Mouse (Mus musculus): ENCODE data around the gene Vwa8. TPM values are rescaled to one million over a fixed set of nuclear protein-coding genes. Genes with fewer than 3 reads are reported as not detected.

Vwa8 gene
- polyA plus RNA-seq, 1 experiment from 2014 or later = 7.2 TPM

GRCm38 (mm10) chr14:79119354-79119753, 270.5 kb downstream of the Vwa8 start:
- Histone ChIP-seq H3K9me3 (replicated peaks) (no peaks in the 10 kb centered on the region), H3K27me3 (ENCODE audit: low read depth, poor library complexity, severe bottlenecking) (no peaks in the 10 kb centered on the region)

GRCm38 (mm10) chr14:79120681-79121080, 271.8 kb downstream of the Vwa8 start:
- Histone ChIP-seq H3K27ac (replicated peaks) (no peak overlapping the region), H3K36me3 (no peaks in the 10 kb centered on the region), H3K4me3 (no peak overlapping the region), H3K4me1 (peaks cover 2% of the 10 kb centered on the region; the same call in 1 of the 2 replicates), H3K27me3 (ENCODE audit: low read depth, poor library complexity, severe bottlenecking) (no peaks in the 10 kb centered on the region), H3K9me3 (replicated peaks) (no peaks in the 10 kb centered on the region)
- DNase-seq (ENCODE audit: low spot score) = no peak
- WGBS = 92% methylated on average over 11 of the region's 11 CpGs

More at GRCm38 (mm10) chr14:79119354-79119753, 270.5 kb downstream of the Vwa8 start:
- Histone ChIP-seq H3K4me1 (no peaks in the 10 kb centered on the region), H3K36me3 (no peaks in the 10 kb centered on the region), H3K4me3 (no peak overlapping the region), H3K27ac (replicated peaks) (no peak overlapping the region)
- no peak for DNase-seq (ENCODE audit: low spot score)
- WGBS = 92% methylated on average over 9 of the region's 9 CpGs

DNA sequence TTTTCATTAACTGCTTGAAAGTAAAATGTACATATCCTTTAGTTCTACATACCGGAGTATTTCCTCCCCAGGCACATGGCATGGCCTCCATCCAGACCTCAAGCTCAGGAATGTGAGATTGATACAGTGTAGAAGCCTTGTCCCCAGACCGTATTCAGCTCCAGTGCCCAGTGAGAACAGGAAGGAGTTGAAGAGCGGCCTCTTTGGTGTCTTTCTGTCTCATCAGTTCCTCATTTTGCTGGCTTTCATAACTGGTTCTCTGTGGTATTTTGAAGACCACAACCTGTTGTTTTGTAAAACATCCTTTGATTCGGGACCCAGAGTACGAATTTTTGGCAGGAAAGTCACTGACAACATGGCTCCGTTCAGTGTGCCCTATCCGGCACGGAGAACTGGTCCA, 274.6 kb downstream of the Vwa8 start:
- DNase-seq (ENCODE audit: low spot score) = no peak
- peaks cover 2% of the 10 kb centered on the region; the same call in 1 of the 2 replicates for H3K4me1 ChIP-seq
- 91% methylated on average over 8 of the region's 8 CpGs for WGBS
- no peaks in the 10 kb centered on the region for H3K9me3 ChIP-seq (replicated peaks)
- H3K27ac ChIP-seq (replicated peaks) = no peak overlapping the region
- no peak overlapping the region for H3K4me3 ChIP-seq
- H3K36me3 ChIP-seq = no peaks in the 10 kb centered on the region
- no peaks in the 10 kb centered on the region for H3K27me3 ChIP-seq (ENCODE audit: low read depth, poor library complexity, severe bottlenecking)

GRCm38 (mm10) chr14:79124643-79125042, 275.8 kb downstream of the Vwa8 start:
- whole genome bisulfite sequencing = 55% methylated on average over 5 of the region's 5 CpGs
- peak; percentile 26 for DNase-seq (ENCODE audit: low spot score)

DNA sequence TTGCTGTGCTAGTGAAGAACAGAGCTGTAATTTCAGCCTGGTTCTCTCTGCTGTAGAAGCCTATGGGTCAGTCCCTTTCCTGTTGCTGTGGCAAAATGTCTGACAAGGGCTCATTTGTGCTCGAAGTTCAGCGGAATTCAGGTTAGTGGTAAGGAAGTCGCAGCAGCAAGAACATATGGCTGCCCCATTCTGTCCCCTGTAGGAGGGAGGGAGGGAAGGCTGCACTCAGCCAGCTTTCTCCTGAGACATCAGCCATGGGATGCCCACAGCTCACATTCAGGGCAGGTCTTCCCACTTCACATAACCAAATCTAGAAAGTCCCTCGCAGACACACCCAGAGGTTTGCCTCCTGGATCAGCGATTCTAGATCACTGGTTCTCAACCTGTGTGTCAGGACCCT, 277.3 kb downstream of the Vwa8 start:
- Histone ChIP-seq H3K4me3 (no peak overlapping the region), H3K4me1 (peaks cover 2% of the 10 kb centered on the region; the same call in 1 of the 2 replicates), H3K36me3 (no peaks in the 10 kb centered on the region), H3K27me3 (ENCODE audit: low read depth, poor library complexity, severe bottlenecking) (no peaks in the 10 kb centered on the region), H3K27ac (replicated peaks) (no peak overlapping the region), H3K9me3 (replicated peaks) (no peaks in the 10 kb centered on the region)
- DNase-seq (ENCODE audit: low spot score) = no peak
- WGBS = 93% methylated on average over 5 of the region's 5 CpGs

More at GRCm38 (mm10) chr14:79124643-79125042, 275.8 kb downstream of the Vwa8 start:
- Histone ChIP-seq H3K4me1 (peaks cover 2% of the 10 kb centered on the region; the same call in 1 of the 2 replicates), H3K4me3 (no peak overlapping the region), H3K9me3 (replicated peaks) (no peaks in the 10 kb centered on the region), H3K27ac (replicated peaks) (no peak overlapping the region), H3K36me3 (no peaks in the 10 kb centered on the region), H3K27me3 (ENCODE audit: low read depth, poor library complexity, severe bottlenecking) (no peaks in the 10 kb centered on the region)

DNA sequence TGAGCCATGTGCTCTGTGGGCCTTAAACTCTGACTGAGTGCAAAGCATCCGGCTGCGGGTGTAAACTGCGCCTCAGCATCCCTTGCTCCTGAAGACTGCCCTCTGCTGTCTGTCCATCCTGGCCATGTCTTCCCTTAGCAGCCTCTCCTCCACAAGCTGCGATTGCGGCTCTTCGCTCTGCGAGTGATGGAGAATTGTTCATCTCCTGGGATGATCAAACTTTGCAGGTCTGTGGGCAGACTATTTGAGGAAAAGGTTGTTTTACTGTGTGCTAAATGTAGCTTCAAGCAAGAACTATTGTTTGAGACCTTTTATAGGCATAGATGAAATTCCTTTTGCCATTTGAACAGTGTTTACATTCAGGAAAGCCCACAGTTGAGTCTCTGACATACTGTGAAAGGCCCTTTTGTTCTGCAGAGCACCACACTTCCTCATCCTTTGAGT, 286.1 kb downstream of the Vwa8 start:
- 12% methylated on average over 7 of the region's 7 CpGs for WGBS

GRCm38 (mm10) chr14:79135441-79135840, 286.6 kb downstream of the Vwa8 start:
- no peaks in the 10 kb centered on the region for H3K9me3 ChIP-seq (replicated peaks)
- no peak for DNase-seq (ENCODE audit: low spot score)

More for the DNA sequence above, 286.1 kb downstream of the Vwa8 start:
- Histone ChIP-seq H3K36me3 (no peaks in the 10 kb centered on the region), H3K27me3 (ENCODE audit: low read depth, poor library complexity, severe bottlenecking) (no peaks in the 10 kb centered on the region), H3K4me1 (peaks cover 13% of the 10 kb centered on the region), H3K9me3 (replicated peaks) (no peaks in the 10 kb centered on the region), H3K4me3 (no peak overlapping the region), H3K27ac (replicated peaks) (no peak overlapping the region)
- DNase-seq (ENCODE audit: low spot score) = peak; percentile 50

GRCm38 (mm10) chr14:79136585-79136984, 287.7 kb downstream of the Vwa8 start:
- H3K27me3 ChIP-seq (ENCODE audit: low read depth, poor library complexity, severe bottlenecking) = no peaks in the 10 kb centered on the region
- no peaks in the 10 kb centered on the region for H3K9me3 ChIP-seq (replicated peaks)
- 91% methylated on average over 3 of the region's 3 CpGs for WGBS
- H3K4me1 ChIP-seq = peaks cover 28% of the 10 kb centered on the region
- no peak overlapping the region for H3K27ac ChIP-seq (replicated peaks)
- no peak overlapping the region for H3K4me3 ChIP-seq
- DNase-seq (ENCODE audit: low spot score) = no peak
- H3K36me3 ChIP-seq = no peaks in the 10 kb centered on the region

More at GRCm38 (mm10) chr14:79135441-79135840, 286.6 kb downstream of the Vwa8 start:
- 70% methylated on average over 7 of the region's 7 CpGs for WGBS
- H3K4me3 ChIP-seq = no peak overlapping the region
- no peaks in the 10 kb centered on the region for H3K36me3 ChIP-seq
- H3K4me1 ChIP-seq = peaks cover 19% of the 10 kb centered on the region
- H3K27ac ChIP-seq (replicated peaks) = no peak overlapping the region
- no peaks in the 10 kb centered on the region for H3K27me3 ChIP-seq (ENCODE audit: low read depth, poor library complexity, severe bottlenecking)

- Histone ChIP-seq H3K27ac (replicated peaks) (no peak overlapping the region), H3K4me3 (no peak overlapping the region), H3K36me3 (no peaks in the 10 kb centered on the region), H3K27me3 (ENCODE audit: low read depth, poor library complexity, severe bottlenecking) (no peaks in the 10 kb centered on the region), H3K4me1 (peaks cover 28% of the 10 kb centered on the region), H3K9me3 (replicated peaks) (no peaks in the 10 kb centered on the region)
- DNase-seq (ENCODE audit: low spot score) = no peak
- WGBS = 88% methylated on average over 8 of the region's 8 CpGs
Observed at GRCm38 (mm10) chr14:79137100-79137499, 288.2 kb downstream of the Vwa8 start.

DNA sequence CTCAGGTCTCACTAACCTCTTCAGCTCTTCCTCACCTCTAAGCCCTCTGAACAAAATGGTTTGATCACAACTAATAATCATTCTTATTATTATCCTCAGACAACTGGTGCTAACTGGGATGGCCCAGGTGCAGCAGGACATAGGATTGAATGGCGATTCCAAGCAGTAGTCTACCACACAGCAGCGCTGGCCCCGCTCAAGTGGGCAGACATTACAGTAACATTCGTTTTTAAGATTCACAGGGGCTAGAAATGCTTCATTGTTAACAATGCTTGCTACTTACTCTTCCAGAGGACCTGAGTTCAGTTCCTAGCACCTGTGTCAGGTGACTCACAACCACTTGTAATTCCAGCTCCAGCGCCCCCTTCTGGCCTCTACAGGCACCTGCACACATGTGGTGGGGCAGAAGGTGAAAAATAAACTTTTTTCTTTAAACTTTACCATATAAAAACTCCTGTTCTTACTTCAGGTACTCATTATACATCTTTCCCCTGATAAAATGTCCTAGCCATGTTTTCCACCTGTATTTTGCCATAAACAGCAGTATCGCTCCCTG, 290.3 kb downstream of the Vwa8 start:
- no peak overlapping the region for H3K4me3 ChIP-seq
- no peaks in the 10 kb centered on the region for H3K36me3 ChIP-seq
- H3K9me3 ChIP-seq (replicated peaks) = no peaks in the 10 kb centered on the region
- no peaks in the 10 kb centered on the region for H3K27me3 ChIP-seq (ENCODE audit: low read depth, poor library complexity, severe bottlenecking)
- H3K4me1 ChIP-seq = peaks cover 28% of the 10 kb centered on the region
- 93% methylated on average over 6 of the region's 6 CpGs for WGBS
- H3K27ac ChIP-seq (replicated peaks) = no peak overlapping the region
- no peak for DNase-seq (ENCODE audit: low spot score)

GRCm38 (mm10) chr14:79139918-79140825, 291.3 kb downstream of the Vwa8 start:
- Histone ChIP-seq H3K4me3 (peak overlapping the region; percentile 24; the same call in 1 of the 2 replicates), H3K27ac (replicated peaks) (peak overlapping the region; percentile 59), H3K36me3 (no peaks in the 10 kb centered on the region), H3K27me3 (ENCODE audit: low read depth, poor library complexity, severe bottlenecking) (no peaks in the 10 kb centered on the region), H3K4me1 (peaks cover 19% of the 10 kb centered on the region), H3K9me3 (replicated peaks) (no peaks in the 10 kb centered on the region)
- peak; percentile 26 for DNase-seq (ENCODE audit: low spot score)
- 40% methylated on average over 19 of the region's 19 CpGs for WGBS

DNA sequence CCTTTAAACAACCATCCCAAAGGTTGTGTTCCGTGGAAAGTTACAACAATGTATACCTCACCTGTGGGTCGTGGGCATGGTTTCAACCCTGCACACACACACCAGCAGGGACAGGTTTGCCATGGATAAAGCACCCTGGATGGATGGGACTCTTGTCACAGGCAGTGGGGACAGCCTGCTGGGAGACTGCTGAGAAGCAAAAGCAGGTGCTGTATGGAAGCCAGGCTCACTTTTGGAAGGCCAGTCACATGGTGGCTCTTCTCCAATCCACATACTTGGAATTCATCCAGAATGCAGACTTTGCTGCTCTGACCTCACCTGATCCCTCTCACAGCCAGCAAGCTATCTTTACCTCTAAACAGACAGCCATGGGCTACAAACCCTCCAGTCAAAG, 292.0 kb downstream of the Vwa8 start:
- no peak for DNase-seq (ENCODE audit: low spot score)
- Histone ChIP-seq H3K27me3 (ENCODE audit: low read depth, poor library complexity, severe bottlenecking) (no peaks in the 10 kb centered on the region), H3K9me3 (replicated peaks) (no peaks in the 10 kb centered on the region), H3K36me3 (no peaks in the 10 kb centered on the region), H3K27ac (replicated peaks) (peak overlapping the region; percentile 59; the same call in 1 of the 2 replicates), H3K4me3 (no peak overlapping the region), H3K4me1 (peaks cover 16% of the 10 kb centered on the region)
- 84% methylated on average over 2 of the region's 2 CpGs for WGBS

DNA sequence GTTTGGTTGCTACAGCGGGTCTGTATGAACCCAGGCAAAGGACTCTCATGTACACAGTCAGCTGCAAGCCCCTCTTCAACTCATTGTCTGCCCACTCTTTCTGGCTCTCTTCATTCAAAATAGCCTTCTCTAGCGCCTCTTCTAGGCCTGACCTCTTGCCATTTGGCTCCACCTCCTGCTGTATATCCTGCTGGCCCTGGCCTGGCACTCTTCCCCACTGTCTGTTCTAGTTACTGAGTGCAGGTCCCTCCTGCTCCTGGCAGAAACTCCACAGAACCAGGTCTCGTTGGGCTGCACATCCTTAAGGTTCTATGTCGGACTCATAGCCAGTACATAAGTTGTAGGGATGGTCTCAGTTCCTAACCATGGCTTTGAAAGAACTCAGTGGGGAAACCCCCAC, 293.5 kb downstream of the Vwa8 start:
- Histone ChIP-seq H3K4me3 (no peak overlapping the region), H3K27ac (replicated peaks) (no peak overlapping the region), H3K9me3 (replicated peaks) (no peaks in the 10 kb centered on the region), H3K36me3 (no peaks in the 10 kb centered on the region), H3K4me1 (peaks cover 16% of the 10 kb centered on the region), H3K27me3 (ENCODE audit: low read depth, poor library complexity, severe bottlenecking) (no peaks in the 10 kb centered on the region)
- 79% methylated on average over 4 of the region's 4 CpGs for WGBS
- no peak for DNase-seq (ENCODE audit: low spot score)

Data from midbrain, embryonic 10.5 days (tissue).